Mouse (Mus musculus): Measurements from ENCODE around the gene Gcsh. TPM values are rescaled to one million over a fixed set of nuclear protein-coding genes. Genes with fewer than 3 reads are reported as not detected.

Gene Gcsh
- total RNA-seq, 2 experiments from 2014 or later = 37.6 to 45.5 TPM

- intact Hi-C loops (cut with DNase I) = no loop called here
- no peak for TF ChIP-seq CTCF (IDR thresholded peaks at IDR 0.05)
- DNase-seq = no peak
- Histone ChIP-seq H3K4me3 (no peak overlapping the region), H3K27ac (no peak overlapping the region)
Measured at GRCm38 (mm10) chr8:116935506-116935905, 57.8 kb downstream of the Gcsh start.

GRCm38 (mm10) chr8:116934976-116935375 lies 58.4 kb downstream of the Gcsh start:
- no peak overlapping the region for H3K27ac ChIP-seq
- no peak overlapping the region for H3K4me3 ChIP-seq
- TF ChIP-seq CTCF (IDR thresholded peaks at IDR 0.05) = no peak
- DNase-seq = no peak
- intact Hi-C loops (cut with DNase I) = no loop called here

Other genes starting within 250 kb of the Gcsh start
- gene Cmc2, start 72.1 kb downstream of the Gcsh start, total RNA-seq (2021) = 10 to 100 TPM; 23.6 to 30.6 TPM
- under 1 TPM; 0.43 to 0.50 TPM for gene Cenpn, start 71.8 kb downstream of the Gcsh start, total RNA-seq (2021)
- gene Atmin, start 50.1 kb downstream of the Gcsh start, total RNA-seq (2021) = 10 to 100 TPM; 22.5 to 23.1 TPM
- under 1 TPM; 0.10 to 0.33 TPM for gene 1700030J22Rik, start 14.6 kb downstream of the Gcsh start, total RNA-seq (2021)
- gene Pkd1l2, start 88.9 kb upstream of the Gcsh start, total RNA-seq (2021) = under 1 TPM; 0.06 to 0.13 TPM
- not detected for gene Bco1, start 102.3 kb upstream of the Gcsh start, total RNA-seq (2021)
- 1 to 10 TPM; 4.8 to 5.9 TPM for gene Gan, start 164.6 kb upstream of the Gcsh start, total RNA-seq (2021)

All from gastrocnemius, adult 2 months (tissue).